Mouse (Mus musculus) stomach, embryonic 14.5 days (tissue): Measurements from ENCODE around the gene Tmc2. TPM values are rescaled to one million over a fixed set of nuclear protein-coding genes. Genes with fewer than 3 reads are reported as not detected.

Source experiments
- ATAC-seq: fragments of 200-750 bp; cut with Nextera tagmentation; 2 replicates; pipeline ENCODE4 v1.8.0; 2017; ENCODE audit warnings: low read depth, moderate TSS enrichment; ENCODE audit not compliant: insufficient number of reproducible peaks, insufficient read depth, low FRiP score
- H3K27ac ChIP-seq: fragments of 300-500 bp; sonication (generic); 2 replicates; pipeline ENCODE4 v1.5.1; 2014; ENCODE audit warnings: mild to moderate bottlenecking, low read length, moderate library complexity, mixed read lengths
- H3K27me3 ChIP-seq: fragments of 300-500 bp; sonication (generic); 2 replicates; pipeline ENCODE4 v1.6.1; 2014; ENCODE audit warnings: low read length, control low read depth, mixed read lengths; ENCODE audit not compliant: control insufficient read depth, insufficient read depth
- H3K36me3 ChIP-seq: fragments of 300-500 bp; sonication (generic); 2 replicates; pipeline ENCODE4 v1.6.1; 2014; ENCODE audit warnings: mild to moderate bottlenecking, control low read depth, low read length, moderate library complexity, mixed read lengths; ENCODE audit not compliant: control insufficient read depth, insufficient read depth
- H3K4me1 ChIP-seq: fragments of 300-500 bp; sonication (generic); 2 replicates; pipeline ENCODE4 v1.6.1; 2014; ENCODE audit warnings: low read length, control low read depth, mixed read lengths; ENCODE audit not compliant: control insufficient read depth, insufficient read depth
- H3K4me2 ChIP-seq: fragments of 300-500 bp; sonication (generic); replicated peaks from 2 replicates; pipeline ENCODE4 v1.6.1; 2014; ENCODE audit warnings: low read depth, low read length, control low read depth
- H3K4me3 ChIP-seq: fragments of 300-500 bp; sonication (generic); 2 replicates; pipeline ENCODE4 v1.5.1; 2014; ENCODE audit warnings: low read depth, low read length, control low read depth
- H3K9ac ChIP-seq: fragments of 300-500 bp; sonication (generic); replicated peaks from 2 replicates; pipeline ENCODE4 v1.6.1; 2014; ENCODE audit warnings: low read depth, mild to moderate bottlenecking, control low read depth, low read length, moderate library complexity, mixed read lengths
- H3K9me3 ChIP-seq: fragments of 300-500 bp; sonication (generic); 2 replicates; pipeline ENCODE4 v1.6.1; 2016; ENCODE audit warnings: low read depth, low read length, control low read depth; ENCODE audit not compliant: control insufficient read depth
- WGBS: fragments of 180-500 bp; shearing (Covaris S2); extraction: QIAGEN DNeasy Blood & Tissue Kit; methylation state at CpG from one replicate; pipeline ENCODE4 v1.1.7; 2014; 5-methylcytosine and 5-hydroxymethylcytosine counted together
- polyA plus RNA-seq: library from polyadenylated mRNA; unstranded; fragments of >200 nt; fragmentation: Nextera tagmentation; extraction: Ambion mirVana; gene quantifications from 2 replicates; pipeline ENCODE4 v1.2.1, GENCODE M21; 2014

Gene Tmc2
- polyA plus RNA-seq, 1 experiment from 2014 or later, result not detected

- no peaks in the 10 kb centered on the region for H3K27me3 ChIP-seq
- peaks cover 9% of the 10 kb centered on the region; the same call in 1 of the 2 replicates for H3K4me1 ChIP-seq
- H3K36me3 ChIP-seq, result peaks cover 59% of the 10 kb centered on the region
- 61% methylated on average over 7 of the region's 7 CpGs for WGBS
- no peak overlapping the region for H3K4me2 ChIP-seq
- no peak overlapping the region for H3K9ac ChIP-seq
- H3K4me3 ChIP-seq, result no peak overlapping the region
- no peak for ATAC-seq
- no peak overlapping the region for H3K27ac ChIP-seq
- no peaks in the 10 kb centered on the region for H3K9me3 ChIP-seq
Measured at GRCm38 (mm10) chr2:130280224-130280623, 85.2 kb downstream of the Tmc2 start.

DNA sequence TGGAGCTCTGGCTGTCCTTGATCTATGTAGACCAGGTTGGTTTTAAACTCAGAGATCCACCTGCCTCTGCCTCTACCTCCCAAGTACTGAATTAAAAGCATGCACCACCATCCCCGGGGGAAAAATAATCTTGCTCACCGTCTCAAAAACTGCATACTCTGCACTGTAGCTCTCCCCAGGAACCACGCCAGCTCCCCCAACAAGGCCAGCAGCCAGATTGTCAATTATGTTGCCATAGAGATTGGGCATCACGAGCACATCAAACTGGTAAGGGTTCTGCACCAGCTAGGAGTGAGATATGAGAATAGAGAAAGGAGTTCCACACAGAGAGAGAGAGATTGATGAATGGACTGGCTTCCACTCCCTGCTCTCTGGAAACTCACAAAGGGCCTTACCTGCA lies 85.8 kb downstream of the Tmc2 start:
- WGBS, result 81% methylated on average over 4 of the region's 4 CpGs
- peaks cover 54% of the 10 kb centered on the region for H3K36me3 ChIP-seq

DNA sequence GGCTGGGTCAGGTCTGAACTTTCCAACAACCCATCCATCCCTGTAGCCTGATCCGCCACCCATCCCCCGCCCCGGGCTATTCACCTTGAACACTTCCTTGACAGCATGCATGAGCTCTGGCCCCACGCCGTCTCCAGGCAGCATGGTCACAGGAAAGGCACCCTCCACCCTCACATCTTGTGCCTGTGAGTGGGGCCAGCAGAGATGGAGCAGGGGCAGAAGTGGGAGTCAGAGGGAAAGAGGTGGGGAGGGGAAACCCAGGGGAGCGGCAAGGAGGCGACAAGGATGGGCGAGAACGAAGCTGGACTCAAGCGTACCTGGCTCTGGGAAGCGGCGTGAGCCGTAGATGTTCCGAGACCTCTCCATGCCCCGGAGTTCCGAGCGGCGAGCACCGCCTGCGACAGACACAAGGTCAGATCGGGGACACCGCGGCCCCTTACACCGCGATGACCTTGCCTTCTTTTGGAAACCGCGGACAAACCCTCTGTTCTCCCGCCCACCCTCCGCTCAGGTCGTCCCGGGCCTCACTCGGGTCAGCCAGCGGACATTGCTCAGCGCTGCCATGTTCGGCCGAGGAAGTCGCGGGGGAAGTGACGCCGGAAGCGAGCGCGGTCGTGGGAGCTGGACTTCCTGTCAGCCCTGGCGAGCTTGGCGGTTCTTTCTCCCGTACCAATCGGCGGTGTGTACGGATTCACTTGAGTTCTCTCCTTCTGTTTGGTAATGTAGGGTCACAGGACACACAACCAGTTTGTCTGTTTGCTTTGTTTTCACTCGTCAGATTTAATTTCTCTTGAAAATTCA lies 89.1 kb downstream of the Tmc2 start, which contains the start of gene Idh3b:
Idh3b (minus strand) TSS at position 694 of the 801 bp plus-strand sequence.
- Histone ChIP-seq H3K9me3 (no peaks in the 10 kb centered on the region), H3K4me1 (peaks cover 9% of the 10 kb centered on the region; the same call in 1 of the 2 replicates), H3K4me2 (peak within 1 kb of the TSS; percentile 91), H3K9ac (peak within 1 kb of the TSS; percentile 80), H3K36me3 (peaks cover 25% of the 10 kb centered on the region), H3K27me3 (no peaks in the 10 kb centered on the region), H3K27ac (peak within 1 kb of the TSS; percentile 71), H3K4me3 (peak within 1 kb of the TSS; percentile 95)
- peak; percentile 90 for ATAC-seq
- WGBS, result under 1% methylated on average over 51 of the region's 51 CpGs

More for the DNA sequence above, 85.8 kb downstream of the Tmc2 start:
- no peak overlapping the region for H3K4me3 ChIP-seq
- H3K4me2 ChIP-seq, result no peak overlapping the region
- H3K4me1 ChIP-seq, result peaks cover 9% of the 10 kb centered on the region; the same call in 1 of the 2 replicates
- ATAC-seq, result no peak
- H3K9ac ChIP-seq, result no peak overlapping the region
- H3K27me3 ChIP-seq, result no peaks in the 10 kb centered on the region
- no peaks in the 10 kb centered on the region for H3K9me3 ChIP-seq
- H3K27ac ChIP-seq, result no peak overlapping the region

- no peak overlapping the region for H3K4me2 ChIP-seq
- no peaks in the 10 kb centered on the region for H3K27me3 ChIP-seq
- ATAC-seq, result no peak
- 0 out of 2 replicates have a peak, but pooled peaks cover 3% of the 10 kb centered on the region for H3K4me1 ChIP-seq
- no peaks in the 10 kb centered on the region for H3K9me3 ChIP-seq
- no peaks in the 10 kb centered on the region for H3K36me3 ChIP-seq
- WGBS, result 43% methylated on average over 4 of the region's 4 CpGs
- no peak overlapping the region for H3K9ac ChIP-seq
- H3K27ac ChIP-seq, result no peak overlapping the region
- no peak overlapping the region for H3K4me3 ChIP-seq
Measured at GRCm38 (mm10) chr2:130289086-130289485, 94.1 kb downstream of the Tmc2 start.

DNA sequence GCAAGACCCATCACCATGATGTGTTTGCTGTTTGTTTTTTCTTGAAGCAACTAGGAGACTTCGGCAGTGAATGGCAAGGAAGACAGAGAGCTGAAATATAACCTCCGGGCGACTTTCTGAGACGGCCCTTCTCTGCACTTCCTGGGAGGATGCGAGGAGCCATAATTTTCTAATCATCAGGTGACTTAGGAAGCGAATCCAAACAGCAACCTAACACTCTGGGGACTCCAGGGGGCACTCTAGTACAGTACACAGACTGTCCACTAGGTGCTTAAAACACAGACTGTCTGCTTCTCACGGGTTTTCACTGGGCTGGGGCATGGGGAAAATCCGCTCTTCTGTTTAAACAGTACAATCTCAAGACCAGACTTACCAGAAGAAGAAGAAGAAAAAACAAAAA lies 96.4 kb downstream of the Tmc2 start:
- Histone ChIP-seq H3K4me1 (peaks cover 6% of the 10 kb centered on the region; the same call in 1 of the 2 replicates), H3K27me3 (no peaks in the 10 kb centered on the region), H3K27ac (no peak overlapping the region), H3K9ac (no peak overlapping the region), H3K36me3 (no peaks in the 10 kb centered on the region), H3K9me3 (no peaks in the 10 kb centered on the region), H3K4me2 (0 out of 2 replicates have a peak overlapping the region, but pooled peaks have one; percentile 6), H3K4me3 (no peak overlapping the region)
- peak; percentile 23; the same call in 1 of the 2 replicates for ATAC-seq
- WGBS, result 7% methylated on average over 8 of the region's 8 CpGs

GRCm38 (mm10) chr2:130293009-130293408 lies 98.0 kb downstream of the Tmc2 start:
- Histone ChIP-seq H3K4me3 (no peak overlapping the region), H3K27me3 (no peaks in the 10 kb centered on the region), H3K27ac (no peak overlapping the region), H3K9me3 (no peaks in the 10 kb centered on the region), H3K36me3 (no peaks in the 10 kb centered on the region), H3K9ac (no peak overlapping the region), H3K4me2 (no peak overlapping the region), H3K4me1 (peaks cover 8% of the 10 kb centered on the region; the same call in 1 of the 2 replicates)
- WGBS, result 59% methylated on average over 3 of the region's 3 CpGs
- ATAC-seq, result no peak

DNA sequence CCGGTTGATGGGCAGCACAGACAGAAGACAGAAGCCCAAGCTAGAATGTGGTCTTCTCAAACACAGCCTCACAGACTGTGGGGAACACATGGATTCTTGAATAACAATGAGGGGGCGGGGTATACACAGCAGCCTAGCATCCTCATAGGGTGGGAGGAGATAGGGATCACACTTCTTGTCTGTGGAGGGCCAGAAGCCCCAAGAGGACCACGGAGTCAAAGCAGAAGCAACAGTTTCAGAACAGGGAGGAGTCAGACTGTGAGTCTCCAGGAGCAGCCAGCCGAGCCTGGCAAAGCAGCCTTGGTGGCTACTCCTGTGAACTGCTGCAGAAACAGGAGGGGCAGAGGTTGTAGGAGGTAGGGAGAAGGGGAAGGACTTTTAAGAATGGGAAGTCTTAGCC lies 98.5 kb downstream of the Tmc2 start:
- WGBS, result 5% methylated on average over 4 of the region's 4 CpGs
- Histone ChIP-seq H3K27ac (no peak overlapping the region), H3K4me2 (no peak overlapping the region), H3K4me3 (no peak overlapping the region), H3K36me3 (no peaks in the 10 kb centered on the region), H3K9ac (no peak overlapping the region), H3K27me3 (no peaks in the 10 kb centered on the region), H3K4me1 (peaks cover 8% of the 10 kb centered on the region; the same call in 1 of the 2 replicates), H3K9me3 (no peaks in the 10 kb centered on the region)
- no peak; the same call in 1 of the 2 replicates for ATAC-seq

DNA sequence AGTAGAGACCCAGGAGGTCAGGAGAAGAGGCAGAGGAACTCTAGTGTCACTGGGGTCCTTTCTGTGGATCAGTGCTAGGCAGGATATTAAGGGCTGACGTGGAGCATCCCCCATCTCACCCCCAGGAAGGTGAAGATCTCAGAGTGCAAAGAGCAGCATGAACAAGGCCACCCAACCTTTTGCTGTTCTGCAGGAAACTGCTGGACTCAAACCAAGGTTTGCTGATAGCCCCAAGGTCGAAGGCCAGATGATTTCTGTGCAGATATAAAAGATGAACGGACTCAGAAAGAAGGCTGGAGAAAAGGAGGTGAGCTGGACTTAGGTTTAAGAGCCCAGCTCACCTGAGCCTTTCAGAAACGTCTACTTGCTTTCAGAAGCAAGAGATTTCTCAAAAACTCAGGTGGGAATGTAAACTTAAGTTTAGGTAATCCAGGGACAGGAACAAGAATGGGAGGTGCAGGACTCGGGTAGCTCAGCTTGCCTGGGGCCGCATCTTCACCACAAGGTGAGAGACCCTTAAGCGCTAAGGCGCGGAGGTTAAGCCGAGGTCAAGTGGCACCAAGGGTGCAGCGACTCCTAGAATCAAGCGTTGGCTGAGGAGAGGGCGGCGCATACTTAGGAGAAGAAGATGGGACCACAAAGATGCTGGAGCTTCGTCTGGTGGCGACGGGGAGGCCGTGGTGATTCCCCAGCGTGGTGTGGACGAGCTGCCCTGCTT lies 99.4 kb downstream of the Tmc2 start:
- 7% methylated on average over 20 of the region's 20 CpGs for WGBS
- H3K27ac ChIP-seq, result peak overlapping the region; percentile 15; the same call in 1 of the 2 replicates

More for the DNA sequence above, 99.4 kb downstream of the Tmc2 start:
- ATAC-seq, result no peak
- Histone ChIP-seq H3K4me1 (peaks cover 8% of the 10 kb centered on the region; the same call in 1 of the 2 replicates), H3K4me2 (peak overlapping the region; percentile 69), H3K4me3 (peak overlapping the region; percentile 70), H3K27me3 (no peaks in the 10 kb centered on the region), H3K36me3 (no peaks in the 10 kb centered on the region), H3K9ac (peak overlapping the region; percentile 76), H3K9me3 (no peaks in the 10 kb centered on the region)
